Mouse (Mus musculus) left cerebral cortex, postnatal 10 days (tissue): ENCODE measurements around the gene Tm7sf3. TPM values are rescaled to one million over a fixed set of nuclear protein-coding genes. Genes with fewer than 3 reads are reported as not detected.
"Not testable (repeated sequence)": the region's sequence is repeated elsewhere in the genome, so short reads cannot be mapped to it uniquely, and the experiment has no call there.

Experiments used
- DNase-seq, 2 experiments: peaks; one replicate each; pipeline ENCODE4 v3.0.0; 2021 to 2022; ENCODE audit warnings: low spot score in 2 of 2, mixed read lengths in 1 of 2; ENCODE audit errors: extremely low spot score in 1 of 2
- intact Hi-C: fragments of 180-260 bp; cut with DNase I; formaldehyde crosslinking; loops from one replicate; pipeline ENCODE4 v1.15.1; 2025
- total RNA-seq, 2 experiments: library from RNA; stranded (reverse); gene quantifications; 2 replicates each; pipeline ENCODE4 v1.2.3; 2021

Tm7sf3 gene
- total RNA-seq, 2 experiments from 2014 or later = 31.7 to 33.6 TPM

DNA sequence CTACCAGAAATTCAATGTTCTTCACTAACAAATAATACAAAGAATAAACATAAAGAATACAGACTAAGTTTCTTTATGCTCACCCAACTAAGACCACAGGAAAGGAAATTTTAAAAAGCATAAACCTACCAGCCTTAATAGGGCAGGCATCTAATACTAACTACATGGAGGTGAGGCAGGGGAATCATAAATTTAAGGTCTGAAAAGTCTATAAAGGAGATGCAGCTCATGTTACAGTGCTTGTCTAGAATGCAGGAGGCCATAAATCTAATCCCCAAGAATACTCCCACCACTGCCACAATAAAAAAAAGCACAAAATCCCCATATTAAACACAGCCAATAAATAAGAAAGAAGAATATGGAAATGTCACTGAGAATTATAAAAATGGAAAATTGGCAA is 70.6 kb downstream of the Tm7sf3 start:
- intact Hi-C loops = no loop called here
- DNase-seq = no peak

DNA sequence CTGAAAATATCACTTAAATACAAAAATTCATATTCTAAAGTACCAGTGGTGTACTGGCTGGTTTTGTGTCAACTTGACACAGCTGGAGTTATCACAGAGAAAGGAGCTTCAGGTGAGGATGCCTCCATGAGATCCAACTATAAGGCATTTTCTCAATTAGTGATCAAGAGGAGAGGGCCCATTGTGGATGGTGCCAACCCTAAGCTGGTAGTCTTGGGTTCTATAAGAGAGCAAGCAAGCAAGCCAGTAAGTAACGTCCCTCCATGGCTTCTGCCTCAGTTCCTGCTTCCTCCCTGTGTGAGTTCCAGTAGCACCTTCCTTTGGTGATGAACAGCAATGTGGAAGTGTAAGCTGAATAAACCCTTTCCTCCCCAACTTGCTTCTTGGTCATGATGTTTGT is 80.2 kb downstream of the Tm7sf3 start:
- intact Hi-C loops, DNase-seq: not testable (repeated sequence)

Other genes with a start within 250 kb of the Tm7sf3 start
- gene Itpr2, start 140.6 kb downstream of the Tm7sf3 start, total RNA-seq = 10 to 100 TPM; 17.0 to 19.3 TPM
- gene Fgfr1op2, start 65.6 kb downstream of the Tm7sf3 start, total RNA-seq = 10 to 100 TPM; 47.2 to 50.3 TPM
- gene Ints13, start 65.0 kb downstream of the Tm7sf3 start, total RNA-seq = 10 to 100 TPM; 29.4 to 34.4 TPM
- gene Med21, start 277 bp downstream of the Tm7sf3 start, total RNA-seq = 10 to 100 TPM; 39.2 to 44.9 TPM
- gene Stk38l, start 82.2 kb upstream of the Tm7sf3 start, total RNA-seq = 10 to 100 TPM; 16.5 to 16.6 TPM
- gene Arntl2, start 153.2 kb upstream of the Tm7sf3 start, total RNA-seq = 10 to 100 TPM in 1 of 2 experiments, 1 to 10 TPM in 1; 7.1 to 11.5 TPM
- gene Smco2, start 207.3 kb upstream of the Tm7sf3 start, total RNA-seq = not detected
- 100 to 1,000 TPM in 1 of 2 experiments, 10 to 100 TPM in 1; 96.3 to 100 TPM for gene Ppfibp1, start 245.7 kb upstream of the Tm7sf3 start, total RNA-seq